ENCODE assay signal across 8 mouse cellular contexts in the genomic region with DNA sequence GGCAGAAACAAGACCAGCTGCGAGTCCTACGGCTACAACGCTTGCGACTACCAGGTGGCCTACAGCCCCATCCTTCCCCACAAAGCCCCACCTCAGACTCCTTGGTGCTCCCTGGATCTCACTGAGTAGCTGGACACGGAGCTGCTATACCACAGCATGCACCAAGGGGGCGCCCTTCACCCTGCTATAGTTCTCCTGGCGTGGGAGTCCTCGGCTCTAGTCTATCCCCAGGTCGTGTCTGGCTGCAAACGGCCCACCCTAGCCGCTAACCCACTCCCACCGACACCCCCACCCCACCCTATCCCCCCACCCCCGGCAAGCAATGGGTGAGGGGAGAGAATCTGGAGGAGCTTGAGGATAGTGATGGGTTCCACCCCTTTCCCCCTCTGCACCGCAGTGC. TPM values are rescaled to one million over a fixed set of nuclear protein-coding genes. Genes with fewer than 3 reads are reported as not detected.
DNase-seq lines count a peak whose midpoint lies in the region; ATAC-seq and TF ChIP-seq lines count a peak whose summit lies in the region.

No protein-coding gene starts in this region.

- no peaks in the 10 kb centered on the region for H3K4me1 ChIP-seq in hindbrain, postnatal 0 days (ENCODE audit: insufficient read depth, low read length)
- H3K4me1 ChIP-seq in limb, embryonic 11.5 days (ENCODE audit: control insufficient read depth, insufficient read depth, low read length): peaks cover 12% of the 10 kb centered on the region; the same call in 1 of the 2 replicates
- H3K4me1 ChIP-seq in midbrain, embryonic 11.5 days (ENCODE audit: control insufficient read depth, insufficient read depth, low read length): no peaks in the 10 kb centered on the region
- H3K4me1 ChIP-seq in stomach, embryonic 14.5 days (ENCODE audit: control insufficient read depth, insufficient read depth, low read length): peaks cover 8% of the 10 kb centered on the region

- H3K4me2 ChIP-seq in hindbrain, postnatal 0 days (ENCODE audit: low read depth, low read length): 0 out of 2 replicates have a peak overlapping the region, but pooled peaks have one; percentile 21
- peak overlapping the region; percentile 27; the same call in 1 of the 2 replicates for H3K4me2 ChIP-seq in limb, embryonic 11.5 days (ENCODE audit: low read depth, severe bottlenecking)
- H3K4me2 ChIP-seq in midbrain, embryonic 11.5 days: peak overlapping the region; percentile 6; the same call in 1 of the 2 replicates
- peak overlapping the region; percentile 41 for H3K4me2 ChIP-seq in stomach, embryonic 14.5 days (replicated peaks; ENCODE audit: low read depth, low read length)

- H3K9me3 ChIP-seq in hindbrain, postnatal 0 days (ENCODE audit: low read length): no peaks in the 10 kb centered on the region
- no peaks in the 10 kb centered on the region for H3K9me3 ChIP-seq in limb, embryonic 11.5 days (ENCODE audit: control insufficient read depth, low read length)
- no peaks in the 10 kb centered on the region for H3K9me3 ChIP-seq in midbrain, embryonic 11.5 days (ENCODE audit: control insufficient read depth, low read length)
- no peaks in the 10 kb centered on the region for H3K9me3 ChIP-seq in stomach, embryonic 14.5 days (ENCODE audit: control insufficient read depth, low read depth, low read length)

- ATAC-seq in hindbrain, postnatal 0 days: peak; percentile 48; the same call in 1 of the 2 replicates
- no peak for ATAC-seq in limb, embryonic 11.5 days (ENCODE audit: insufficient number of reproducible peaks, low FRiP score, low TSS enrichment, low read depth)
- ATAC-seq in midbrain, embryonic 11.5 days (ENCODE audit: low FRiP score): peak; percentile 42; the same call in 1 of the 2 replicates
- peak; percentile 35; the same call in 1 of the 2 replicates for ATAC-seq in stomach, embryonic 14.5 days (ENCODE audit: insufficient number of reproducible peaks, insufficient read depth, low FRiP score, low read depth)

- H3K27ac ChIP-seq in hindbrain, postnatal 0 days: no peak overlapping the region
- H3K27ac ChIP-seq in limb, embryonic 11.5 days (replicated peaks; ENCODE audit: low read depth, low read length): no peak overlapping the region
- no peak overlapping the region for H3K27ac ChIP-seq in midbrain, embryonic 11.5 days (ENCODE audit: low read depth, low read length)
- peak overlapping the region; percentile 21; the same call in 1 of the 2 replicates for H3K27ac ChIP-seq in stomach, embryonic 14.5 days (ENCODE audit: low read length)

- WGBS in hindbrain, postnatal 0 days: 3% methylated on average over 14 of the region's 14 CpGs
- 5% methylated on average over 14 of the region's 14 CpGs for WGBS in limb, embryonic 11.5 days
- WGBS in midbrain, embryonic 11.5 days: 5% methylated on average over 14 of the region's 14 CpGs
- 4% methylated on average over 14 of the region's 14 CpGs for WGBS in stomach, embryonic 14.5 days

- H3K9ac ChIP-seq in hindbrain, postnatal 0 days (replicated peaks; ENCODE audit: low read length): no peak overlapping the region
- no peak overlapping the region for H3K9ac ChIP-seq in limb, embryonic 11.5 days (ENCODE audit: low read length)
- H3K9ac ChIP-seq in midbrain, embryonic 11.5 days (ENCODE audit: low read length): no peak overlapping the region
- H3K9ac ChIP-seq in stomach, embryonic 14.5 days (replicated peaks; ENCODE audit: low read depth, low read length): no peak overlapping the region

- no peak overlapping the region for H3K4me3 ChIP-seq in hindbrain, postnatal 0 days (ENCODE audit: low read length)
- 0 out of 2 replicates have a peak overlapping the region, but pooled peaks have one; percentile 10 for H3K4me3 ChIP-seq in limb, embryonic 11.5 days (ENCODE audit: low read depth, low read length)
- no peak overlapping the region for H3K4me3 ChIP-seq in midbrain, embryonic 11.5 days (ENCODE audit: low read depth, low read length)
- no peak overlapping the region for H3K4me3 ChIP-seq in stomach, embryonic 14.5 days (ENCODE audit: low read depth, low read length)

- H3K36me3 ChIP-seq in hindbrain, postnatal 0 days (ENCODE audit: insufficient read depth, low read length): no peaks in the 10 kb centered on the region
- H3K36me3 ChIP-seq in limb, embryonic 11.5 days (ENCODE audit: control insufficient read depth, insufficient read depth, low read length): no peaks in the 10 kb centered on the region
- H3K36me3 ChIP-seq in midbrain, embryonic 11.5 days (ENCODE audit: control insufficient read depth, insufficient read depth, low read length): no peaks in the 10 kb centered on the region
- H3K36me3 ChIP-seq in stomach, embryonic 14.5 days (ENCODE audit: control insufficient read depth, insufficient read depth, low read length): no peaks in the 10 kb centered on the region

- peak; percentile 77 to 80 for DNase-seq in cerebellum, postnatal 10 days
- DNase-seq in cerebellum, adult 8-10 months: no peak
- DNase-seq in brain, adult 2 months (ENCODE audit: low read depth, low spot score): peak; percentile 63
- peak; percentile 79 for DNase-seq in gastrocnemius, postnatal 10 days
- DNase-seq in hindbrain, postnatal 0 days (ENCODE audit: low spot score): peak; percentile 73
- peak; percentile 83 for DNase-seq in limb, embryonic 11.5 days (ENCODE audit: low spot score)
- peak; percentile 93 for DNase-seq in midbrain, embryonic 11.5 days (ENCODE audit: low spot score, missing footprints)

- no peaks in the 10 kb centered on the region; the same call in 1 of the 2 replicates for H3K27me3 ChIP-seq in hindbrain, postnatal 0 days (ENCODE audit: insufficient read depth, low read length)
- no peaks in the 10 kb centered on the region for H3K27me3 ChIP-seq in limb, embryonic 11.5 days (ENCODE audit: control insufficient read depth, insufficient read depth, low read length)
- peaks cover 8% of the 10 kb centered on the region for H3K27me3 ChIP-seq in midbrain, embryonic 11.5 days (ENCODE audit: control insufficient read depth, insufficient read depth, low read length)
- no peaks in the 10 kb centered on the region for H3K27me3 ChIP-seq in stomach, embryonic 14.5 days (ENCODE audit: control insufficient read depth, insufficient read depth, low read length)

- TF ChIP-seq CTCF in hindbrain, postnatal 0 days (IDR thresholded peaks at IDR 0.05; ENCODE audit: low read depth): peak; percentile 80

RNA-seq across cellular contexts. Expression of gene 6030468B19Rik, which starts 7.2 kb away (rescaled TPM):
- not detected for total RNA-seq in gastrocnemius, postnatal 10 days (2021)
- not detected in 2 replicates for total RNA-seq in hindbrain, postnatal 0 days (2014; rRNA removed)
- not detected in 2 replicates for polyA plus RNA-seq in hindbrain, postnatal 0 days (2015; fragmentation: Nextera tagmentation; extraction: Ambion mirVana)
- polyA plus RNA-seq in limb, embryonic 11.5 days (2014; fragmentation: Nextera tagmentation; extraction: Ambion mirVana): 0.71 and 0.83 TPM in 2 replicates
- polyA plus RNA-seq in midbrain, embryonic 11.5 days (2014; fragmentation: Nextera tagmentation; extraction: Ambion mirVana): 0.65 and 1.3 TPM in 2 replicates
- polyA plus RNA-seq in stomach, embryonic 14.5 days (2014; fragmentation: Nextera tagmentation; extraction: Ambion mirVana): 0.23 TPM in 1 of 2 replicates, not detected in the other

RNA-seq across cellular contexts. Expression of gene Tmc6, which starts 8.3 kb away (rescaled TPM):
- 10 to 100 TPM; 17.2 to 20.9 TPM for total RNA-seq in gastrocnemius, postnatal 10 days (2021)
- 3.3 and 4.7 TPM in 2 replicates for total RNA-seq in hindbrain, postnatal 0 days (2014; rRNA removed)
- 3.2 and 4.9 TPM in 2 replicates for polyA plus RNA-seq in hindbrain, postnatal 0 days (2015; fragmentation: Nextera tagmentation; extraction: Ambion mirVana)
- polyA plus RNA-seq in limb, embryonic 11.5 days (2014; fragmentation: Nextera tagmentation; extraction: Ambion mirVana): 13.5 and 19.3 TPM in 2 replicates
- polyA plus RNA-seq in midbrain, embryonic 11.5 days (2014; fragmentation: Nextera tagmentation; extraction: Ambion mirVana): 4.5 and 4.7 TPM in 2 replicates
- 23.0 and 24.3 TPM in 2 replicates for polyA plus RNA-seq in stomach, embryonic 14.5 days (2014; fragmentation: Nextera tagmentation; extraction: Ambion mirVana)

RNA-seq across cellular contexts. Expression of gene Tmc8, which starts 8.4 kb away (rescaled TPM):
- 1 to 10 TPM; 1.2 to 1.7 TPM for total RNA-seq in gastrocnemius, postnatal 10 days (2021)
- 0.73 and 0.75 TPM in 2 replicates for total RNA-seq in hindbrain, postnatal 0 days (2014; rRNA removed)
- 0.44 and 0.86 TPM in 2 replicates for polyA plus RNA-seq in hindbrain, postnatal 0 days (2015; fragmentation: Nextera tagmentation; extraction: Ambion mirVana)
- polyA plus RNA-seq in limb, embryonic 11.5 days (2014; fragmentation: Nextera tagmentation; extraction: Ambion mirVana): 0.60 and 0.87 TPM in 2 replicates
- 1.0 and 1.2 TPM in 2 replicates for polyA plus RNA-seq in midbrain, embryonic 11.5 days (2014; fragmentation: Nextera tagmentation; extraction: Ambion mirVana)
- polyA plus RNA-seq in stomach, embryonic 14.5 days (2014; fragmentation: Nextera tagmentation; extraction: Ambion mirVana): 1.7 and 3.1 TPM in 2 replicates

RNA-seq across cellular contexts. Expression of gene Gm20708, which starts 19.2 kb away (rescaled TPM):
- total RNA-seq in gastrocnemius, postnatal 10 days (2021): 1 to 10 TPM; 1.2 to 3.3 TPM
- 2.6 TPM in 1 of 2 replicates, not detected in the other for total RNA-seq in hindbrain, postnatal 0 days (2014; rRNA removed)
- polyA plus RNA-seq in hindbrain, postnatal 0 days (2015; fragmentation: Nextera tagmentation; extraction: Ambion mirVana): 0.67 and 1.4 TPM in 2 replicates
- 0.16 TPM in 1 of 2 replicates, not detected in the other for polyA plus RNA-seq in limb, embryonic 11.5 days (2014; fragmentation: Nextera tagmentation; extraction: Ambion mirVana)
- 0.15 and 0.20 TPM in 2 replicates for polyA plus RNA-seq in midbrain, embryonic 11.5 days (2014; fragmentation: Nextera tagmentation; extraction: Ambion mirVana)
- 1.1 TPM in 1 of 2 replicates, not detected in the other for polyA plus RNA-seq in stomach, embryonic 14.5 days (2014; fragmentation: Nextera tagmentation; extraction: Ambion mirVana)

RNA-seq across cellular contexts. Expression of gene Syngr2, which starts 19.2 kb away (rescaled TPM):
- total RNA-seq in gastrocnemius, postnatal 10 days (2021): 10 to 100 TPM; 90.3 to 95.1 TPM
- 21.5 and 31.7 TPM in 2 replicates for total RNA-seq in hindbrain, postnatal 0 days (2014; rRNA removed)
- 17.2 and 18.8 TPM in 2 replicates for polyA plus RNA-seq in hindbrain, postnatal 0 days (2015; fragmentation: Nextera tagmentation; extraction: Ambion mirVana)
- polyA plus RNA-seq in limb, embryonic 11.5 days (2014; fragmentation: Nextera tagmentation; extraction: Ambion mirVana): 30.1 and 33.2 TPM in 2 replicates
- polyA plus RNA-seq in midbrain, embryonic 11.5 days (2014; fragmentation: Nextera tagmentation; extraction: Ambion mirVana): 29.9 and 36.4 TPM in 2 replicates
- polyA plus RNA-seq in stomach, embryonic 14.5 days (2014; fragmentation: Nextera tagmentation; extraction: Ambion mirVana): 101 and 115 TPM in 2 replicates
